Mouse (Mus musculus): Measurements from ENCODE around the gene Nceh1.

DNA sequence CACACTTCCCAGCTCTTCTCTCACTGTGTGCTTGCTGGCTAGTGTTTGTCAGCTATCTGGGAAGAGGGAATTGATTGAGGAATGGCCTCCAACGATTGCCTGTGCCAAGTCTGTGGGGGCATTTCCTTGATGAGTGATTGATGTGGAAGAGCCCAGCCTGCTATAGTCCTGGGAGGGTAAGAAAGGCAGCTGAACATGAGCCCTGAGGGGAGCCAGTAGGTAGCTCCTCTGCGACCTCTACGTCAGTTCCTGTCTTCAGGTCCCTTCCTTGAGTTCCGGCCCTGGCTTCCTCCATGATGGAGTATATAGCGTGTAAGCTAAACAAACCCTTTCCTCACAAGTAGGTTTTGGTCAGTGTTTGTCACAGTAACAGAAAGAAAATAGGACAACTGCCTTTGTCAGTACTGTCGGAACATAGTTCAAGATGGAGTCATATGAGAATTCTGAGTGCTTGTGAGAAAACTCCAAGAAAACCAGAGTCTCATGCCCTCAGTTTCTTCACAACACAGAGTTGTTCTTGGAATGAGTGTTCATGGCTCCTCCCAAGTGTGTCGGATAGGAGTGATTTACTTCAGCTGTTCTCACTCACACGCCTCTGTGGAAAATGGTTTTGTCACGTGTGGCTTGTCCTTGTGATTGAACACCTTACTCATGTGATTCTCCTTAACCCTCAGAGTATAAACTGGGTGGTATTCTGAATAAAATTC lies 22.9 kb downstream of the Nceh1 start:
- TF ChIP-seq CTCF (IDR thresholded peaks at IDR 0.05; ENCODE audit: insufficient read depth, low read length): no peak
- no peak for TF ChIP-seq POLR2A (IDR thresholded peaks at IDR 0.05; ENCODE audit: borderline replicate concordance, extremely low read depth, low read depth, low read length)

Measured in lung, adult 2 months (tissue).